Mouse (Mus musculus) gastrocnemius, postnatal 36 days (tissue): Measurements from ENCODE around the gene Gpsm2. TPM values are rescaled to one million over a fixed set of nuclear protein-coding genes. Genes with fewer than 3 reads are reported as not detected.
"Not testable (repeated sequence)": the region's sequence is repeated elsewhere in the genome, so short reads cannot be mapped to it uniquely, and the experiment has no call there.

Experiments used
- DNase-seq, 2 experiments: peaks; one replicate each; pipeline ENCODE4 v3.0.0; 2022
- intact Hi-C: fragments of 180-260 bp; cut with DNase I; formaldehyde crosslinking; loops from one replicate; pipeline ENCODE4 v1.15.1; 2025
- total RNA-seq, 2 experiments: library from RNA; stranded (reverse); gene quantifications; 2 replicates each; pipeline ENCODE4 v1.2.3; 2021

Gpsm2 gene
- total RNA-seq, 2 experiments from 2014 or later, result 1.7 to 1.9 TPM

DNA sequence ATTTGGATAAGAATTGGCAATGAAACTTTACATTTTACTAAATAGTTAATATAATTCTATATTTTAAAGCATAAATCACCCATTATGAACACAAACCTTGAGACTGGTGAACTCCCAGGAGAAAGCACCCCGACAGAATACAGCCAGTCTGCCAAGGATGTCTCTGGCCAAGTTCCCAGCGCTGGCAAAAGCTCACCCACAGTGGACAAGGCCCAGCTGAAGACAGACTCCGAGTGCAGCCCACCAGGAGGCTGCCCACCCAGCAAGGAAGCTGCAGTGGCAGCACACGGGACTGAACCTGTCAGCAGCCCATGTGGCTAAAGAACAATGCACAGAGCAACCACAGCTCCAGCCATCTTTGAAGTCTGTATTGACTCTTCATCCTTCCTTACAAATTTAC lies 45.5 kb downstream of the Gpsm2 start:
- no peak for DNase-seq
- intact Hi-C loops, result no loop called here

DNA sequence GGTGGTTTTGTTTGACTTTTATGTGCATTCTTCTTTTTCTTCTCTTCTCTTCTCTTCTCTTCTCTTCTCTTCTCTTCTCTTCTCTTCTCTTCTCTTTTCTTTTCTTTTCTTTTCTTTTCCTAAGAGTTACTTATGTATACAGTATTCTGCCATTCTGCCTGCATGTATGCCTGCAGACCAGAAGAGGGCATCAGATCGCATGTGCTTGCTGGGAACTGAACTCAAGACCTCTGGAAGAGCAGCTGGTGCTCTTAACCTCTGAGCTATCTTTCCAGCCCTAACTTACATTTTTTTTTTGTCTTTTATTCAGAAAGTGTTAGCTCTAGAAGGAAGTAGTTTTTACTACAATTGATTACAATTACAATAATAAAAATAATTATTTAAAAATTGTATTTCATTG lies 61.2 kb downstream of the Gpsm2 start:
- intact Hi-C loops, result no loop called here
- no peak for DNase-seq

DNA sequence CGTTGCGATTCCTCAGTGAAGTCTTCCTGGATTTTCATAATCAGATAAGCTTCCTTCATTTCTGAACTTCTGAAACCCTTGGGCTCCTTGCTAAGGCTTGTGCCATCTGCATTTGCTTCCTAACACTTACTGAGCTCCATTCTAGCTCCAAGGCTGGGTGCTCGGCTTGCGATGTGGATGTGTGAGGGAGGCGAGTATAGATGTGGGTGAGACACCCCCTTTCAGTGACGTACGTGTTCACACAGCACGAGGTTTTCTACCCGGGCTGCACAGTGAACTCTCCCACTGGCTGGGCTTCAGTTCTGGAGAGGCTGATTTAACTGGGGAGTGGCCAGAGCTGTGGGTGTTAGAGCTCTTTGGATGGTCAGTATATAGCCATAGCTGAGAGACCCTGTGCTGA lies 63.5 kb downstream of the Gpsm2 start:
- intact Hi-C loops, result no loop called here
- DNase-seq, result no peak

DNA sequence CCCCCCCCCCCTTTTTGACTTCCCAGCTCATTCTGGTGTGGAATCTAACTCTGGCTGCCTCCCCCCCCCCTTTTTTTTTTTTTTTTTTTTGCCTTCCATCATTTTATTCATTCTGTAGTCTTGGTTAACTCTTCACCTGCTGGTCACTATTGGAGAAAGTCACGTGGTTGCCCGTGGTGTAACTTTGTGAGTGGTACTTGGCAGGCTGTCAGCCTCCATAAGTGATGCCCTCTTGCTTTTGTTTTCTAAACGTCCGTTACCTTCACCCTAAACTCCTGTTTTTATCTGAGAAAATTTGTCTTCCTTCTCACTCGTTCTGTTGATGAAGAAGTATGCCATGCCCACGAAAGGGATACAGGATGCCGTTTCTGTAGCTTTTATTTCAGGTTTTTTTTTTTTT lies 66.6 kb downstream of the Gpsm2 start:
- intact Hi-C loops, result no loop called here
- no peak for DNase-seq

DNA sequence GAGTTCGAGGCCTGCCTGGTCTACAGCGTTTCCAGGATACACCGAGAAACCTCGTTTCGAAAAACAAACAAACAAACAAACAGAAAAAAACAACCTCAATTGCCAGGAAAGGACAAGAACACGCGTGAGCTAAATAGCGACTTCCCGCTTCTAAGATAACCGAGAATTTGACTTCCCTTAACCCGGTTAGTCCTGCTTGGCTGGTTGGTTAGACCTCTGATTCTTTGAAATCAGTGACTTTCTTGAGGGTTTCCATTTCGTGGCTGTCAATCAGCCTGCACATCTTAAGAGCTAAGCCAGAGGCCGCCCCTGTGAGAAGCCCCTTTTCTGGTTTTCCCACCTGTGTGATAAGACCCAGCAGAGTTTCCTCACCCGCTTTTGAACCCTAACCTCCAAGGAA lies 67.5 kb downstream of the Gpsm2 start:
- intact Hi-C loops, result loop anchor here (5.0 kb wide), 2 partner anchors 62 to 92 kb away; partner anchors contain the start of genes Tmem167b and Wdr47
- DNase-seq, result no peak

DNA sequence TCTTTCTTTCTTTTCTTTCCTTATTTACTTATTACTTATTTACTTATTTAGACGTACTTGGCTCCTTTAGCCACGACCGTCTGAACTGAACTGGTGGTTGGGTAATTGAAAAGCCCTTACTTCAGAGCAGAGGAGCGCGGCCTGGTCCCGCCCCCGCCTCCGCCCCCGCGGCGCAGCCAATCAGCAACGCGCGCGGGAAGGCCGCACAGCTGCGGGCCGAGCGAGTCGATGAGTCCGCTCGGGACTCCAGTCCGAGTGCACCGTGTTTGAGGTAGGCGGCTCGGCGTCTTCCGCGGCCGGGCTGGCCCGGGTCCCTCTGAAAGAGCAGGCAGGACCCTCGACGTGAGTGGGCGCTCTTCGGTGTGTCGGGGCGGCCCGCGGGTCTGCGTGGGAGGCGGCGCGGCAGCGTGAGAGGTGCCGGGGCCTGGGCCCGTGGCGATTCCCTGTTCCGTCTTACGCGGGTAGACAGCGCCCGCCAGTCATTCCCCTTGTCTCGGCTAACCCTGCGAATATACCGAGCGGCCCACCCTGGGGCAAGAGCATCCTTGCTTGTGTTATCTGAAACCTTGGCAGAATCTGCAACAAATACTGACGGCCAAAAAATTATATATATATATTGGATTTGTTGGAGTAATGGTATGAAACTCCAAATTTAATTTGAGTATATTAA lies 68.3 kb downstream of the Gpsm2 start, which contains the start of gene Clcc1:
Gene Clcc1 (plus strand): TSS at position 204 of the 670 bp plus-strand sequence.
- peak; percentile 93 to 94 for DNase-seq
- intact Hi-C loops, result loop anchor here (5.0 kb wide), 2 partner anchors 62 to 92 kb away; partner anchors contain the start of genes Tmem167b and Wdr47

DNA sequence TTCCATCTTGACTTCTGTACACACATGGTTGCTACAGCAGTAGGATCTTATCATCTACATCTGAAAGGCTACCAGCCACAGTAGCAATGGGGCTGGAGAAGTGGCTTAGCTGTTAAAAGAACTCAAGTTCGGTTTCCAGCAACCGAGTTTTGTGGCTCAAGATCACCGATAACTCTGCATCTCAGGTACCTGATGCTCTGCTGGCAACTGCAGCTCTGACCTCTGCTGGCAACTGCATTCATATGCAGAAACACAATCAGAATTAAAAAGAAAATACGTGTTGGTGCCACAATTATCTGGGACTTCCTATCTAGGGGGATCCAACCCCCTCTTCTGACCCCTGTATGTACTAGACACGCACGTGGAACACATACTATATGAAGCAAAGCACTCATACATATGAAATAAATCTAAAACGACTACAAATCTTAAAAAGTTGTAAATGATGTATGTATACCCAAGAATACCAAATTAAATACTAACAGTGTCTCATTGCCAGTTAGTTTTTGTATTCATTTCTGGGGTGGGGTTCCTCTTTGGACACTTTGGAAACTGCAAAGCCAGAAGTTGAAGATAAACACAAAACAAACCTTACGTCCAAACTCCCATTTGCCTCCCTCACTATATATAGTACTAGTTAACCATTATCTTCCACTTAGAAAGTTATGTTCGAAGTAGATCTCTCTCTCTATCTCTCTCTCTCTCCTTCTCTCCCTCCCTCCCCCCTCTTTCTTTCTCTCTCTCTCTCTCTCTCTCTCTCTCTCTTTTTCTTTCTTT lies 69.1 kb downstream of the Gpsm2 start:
- no peak for DNase-seq
- intact Hi-C loops, result loop anchor here (5.0 kb wide), 2 partner anchors 61 to 91 kb away; partner anchors contain the start of genes Tmem167b and Wdr47

DNA sequence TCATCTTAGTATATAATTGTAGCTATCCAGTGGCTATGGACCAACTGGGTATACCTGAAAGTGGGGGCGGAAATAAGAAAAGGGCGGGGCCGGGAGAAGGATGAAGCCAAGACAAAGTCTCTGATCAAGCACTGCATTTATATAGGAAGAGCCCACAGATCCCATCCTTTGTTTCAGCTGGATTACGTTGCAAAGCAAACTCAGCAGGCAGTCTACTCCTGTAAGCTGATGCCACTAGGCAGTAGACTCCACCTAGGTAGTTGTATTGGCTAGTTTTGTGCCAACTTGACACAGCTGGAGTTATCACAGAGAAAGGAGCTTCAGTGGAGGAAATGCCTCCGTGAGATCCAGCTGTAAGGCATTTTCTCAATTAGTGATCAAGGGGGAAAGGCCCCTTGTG lies 74.4 kb downstream of the Gpsm2 start:
- intact Hi-C loops, DNase-seq: not testable (repeated sequence)

DNA sequence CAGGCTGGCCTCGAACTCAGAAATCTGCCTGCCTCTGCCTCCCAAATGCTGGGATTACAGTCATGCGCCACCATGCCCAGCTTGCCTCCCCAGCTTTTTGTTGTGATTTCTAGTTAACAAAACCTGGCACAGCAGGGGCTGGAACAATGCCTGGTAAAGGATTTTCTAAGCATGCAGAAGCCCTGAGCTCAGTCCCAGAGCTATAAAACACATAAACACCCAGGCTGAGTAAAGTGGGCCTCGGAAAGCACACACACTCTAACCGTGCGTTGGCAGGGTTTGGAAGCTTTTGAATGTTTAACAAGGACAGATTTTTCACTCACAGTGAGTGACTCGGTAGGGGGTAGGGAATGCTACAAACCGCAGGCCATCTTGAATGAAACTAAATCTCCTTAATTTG lies 76.1 kb downstream of the Gpsm2 start:
- no peak for DNase-seq
- intact Hi-C loops, result no loop called here

DNA sequence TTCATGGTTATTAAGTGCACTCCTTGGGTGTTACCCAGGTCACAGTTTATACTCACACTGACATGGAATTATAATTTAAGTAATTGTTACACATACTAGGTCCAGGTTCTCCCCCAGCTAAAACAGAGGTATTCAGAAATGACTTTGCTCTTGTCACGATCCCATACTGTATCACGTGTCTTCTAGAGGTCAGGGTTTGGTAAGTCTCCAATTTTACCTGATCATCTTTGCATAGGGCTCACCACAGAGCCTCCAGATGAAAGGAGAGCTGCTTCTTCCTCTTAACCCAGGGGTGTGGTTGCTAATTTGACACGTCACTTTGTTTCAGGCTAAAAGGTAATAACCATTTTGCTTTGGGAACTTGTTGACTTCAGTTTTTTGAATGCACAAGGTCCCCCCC lies 77.3 kb downstream of the Gpsm2 start:
- intact Hi-C loops, result no loop called here
- no peak for DNase-seq

DNA sequence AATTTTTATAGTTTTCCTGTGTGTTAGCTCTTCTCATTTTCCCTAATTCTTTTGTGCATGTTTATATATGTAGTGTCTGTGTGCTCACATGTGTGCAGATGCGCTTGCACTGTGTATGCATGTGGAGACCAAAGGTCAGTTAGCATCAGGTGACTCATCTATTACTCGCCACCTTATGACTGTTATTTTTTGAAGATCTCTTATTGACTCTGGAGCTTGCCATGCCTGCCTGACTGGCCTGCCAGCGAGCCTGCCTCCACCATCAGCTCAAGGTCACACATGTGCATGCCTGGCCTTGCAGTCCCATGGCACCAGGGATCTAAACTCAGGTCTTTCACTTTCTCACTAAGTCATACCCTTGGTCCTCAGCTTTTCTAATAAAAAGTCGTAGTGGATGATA lies 81.1 kb downstream of the Gpsm2 start:
- intact Hi-C loops, result no loop called here
- DNase-seq, result no peak

DNA sequence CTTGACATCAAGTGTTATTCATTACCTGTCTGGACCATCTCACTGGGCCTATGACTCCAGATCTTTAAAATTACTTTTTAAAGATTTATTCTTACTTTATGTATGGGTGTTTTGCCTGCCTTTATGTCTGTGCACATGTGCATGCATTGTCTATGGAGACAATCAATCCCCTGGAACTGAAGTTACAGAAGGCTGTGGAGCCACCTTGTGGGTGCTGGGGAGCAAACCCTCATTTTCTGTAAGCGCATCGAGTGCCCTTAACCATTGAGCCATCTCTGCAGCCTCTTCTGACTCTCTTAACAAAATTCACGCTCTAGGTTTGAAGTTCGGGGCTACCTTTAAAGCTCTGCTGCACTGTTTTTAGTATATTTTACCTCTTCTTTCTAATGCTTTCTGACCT lies 82.7 kb downstream of the Gpsm2 start:
- intact Hi-C loops, result no loop called here

DNA sequence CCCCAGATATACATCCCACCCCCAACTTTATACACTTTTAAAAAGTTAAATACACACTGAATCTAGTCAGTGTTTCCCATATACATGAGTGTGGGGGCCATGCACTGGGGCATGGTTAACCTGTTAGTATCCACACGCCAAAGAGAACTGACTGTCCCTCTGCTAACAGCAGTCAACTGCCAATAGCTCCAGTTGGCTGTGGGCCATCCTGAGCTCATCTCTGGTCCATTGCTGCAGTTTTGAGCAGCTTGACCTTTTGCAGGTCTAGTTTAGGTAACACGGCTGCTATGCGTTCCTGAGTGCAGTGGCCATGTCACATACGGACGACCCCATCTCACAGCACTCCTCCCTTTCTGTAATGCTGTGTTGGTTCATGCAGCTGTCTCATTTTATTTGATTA lies 87.3 kb downstream of the Gpsm2 start:
- DNase-seq, result no peak
- intact Hi-C loops, result no loop called here

More for the DNA sequence above, 82.7 kb downstream of the Gpsm2 start:
- DNase-seq, result no peak

Other genes starting within 250 kb of the Gpsm2 start
- not detected for gene 1700013F07Rik, start 188.2 kb downstream of the Gpsm2 start, total RNA-seq
- gene 5330417C22Rik, start 185.8 kb downstream of the Gpsm2 start, total RNA-seq, result under 1 TPM; 0.05 to 0.25 TPM
- gene Tmem167b, start 159.8 kb downstream of the Gpsm2 start, total RNA-seq, result 10 to 100 TPM; 12.3 to 14.0 TPM
- 10 to 100 TPM; 18.0 to 21.4 TPM for gene Taf13, start 150.6 kb downstream of the Gpsm2 start, total RNA-seq
- gene Wdr47, start 131.0 kb downstream of the Gpsm2 start, total RNA-seq, result 1 to 10 TPM; 4.3 TPM
- 10 to 100 TPM; 31.8 to 38.9 TPM for gene Clcc1, start 68.4 kb downstream of the Gpsm2 start, total RNA-seq
- gene Aknad1, start 17.3 kb upstream of the Gpsm2 start, total RNA-seq, result under 1 TPM; 0.10 to 0.25 TPM
- gene Stxbp3, start 118.2 kb upstream of the Gpsm2 start, total RNA-seq, result 10 to 100 TPM; 25.3 to 26.7 TPM
- gene Fndc7, start 167.7 kb upstream of the Gpsm2 start, total RNA-seq, result under 1 TPM in 1 of 2 experiments, not detected in 1; 0.05 TPM
- gene Prpf38b, start 189.4 kb upstream of the Gpsm2 start, total RNA-seq, result 10 to 100 TPM; 13.1 to 17.2 TPM
- not detected for gene Henmt1, start 217.6 kb upstream of the Gpsm2 start, total RNA-seq
- gene Gm9857, start 218.1 kb upstream of the Gpsm2 start, total RNA-seq, result not detected